Mouse (Mus musculus) kidney, embryonic 15.5 days (tissue): ENCODE measurements around the gene Syne2. TPM values are rescaled to one million over a fixed set of nuclear protein-coding genes. Genes with fewer than 3 reads are reported as not detected.

Experiments
- ATAC-seq: fragments of 200-750 bp; cut with Nextera tagmentation; replicated peaks from 2 replicates; pipeline ENCODE4 v1.8.0; 2017; ENCODE audit warnings: moderate TSS enrichment; ENCODE audit not compliant: low FRiP score
- H3K27ac ChIP-seq: fragments of 300-500 bp; sonication (generic); 2 replicates; pipeline ENCODE4 v1.5.1; 2015; ENCODE audit warnings: mild to moderate bottlenecking, inconsistent platforms
- H3K27me3 ChIP-seq: fragments of 300-500 bp; sonication (generic); 2 replicates; pipeline ENCODE4 v1.6.1; 2015; ENCODE audit warnings: inconsistent platforms
- H3K36me3 ChIP-seq: fragments of 300-500 bp; sonication (generic); 2 replicates; pipeline ENCODE4 v1.6.1; 2015; ENCODE audit warnings: inconsistent platforms
- H3K4me1 ChIP-seq: fragments of 300-500 bp; sonication (generic); 2 replicates; pipeline ENCODE4 v1.6.1; 2015; ENCODE audit warnings: inconsistent platforms
- H3K4me2 ChIP-seq: fragments of 300-500 bp; sonication (generic); 2 replicates; pipeline ENCODE4 v1.6.1; 2015; ENCODE audit warnings: moderate library complexity, mild to moderate bottlenecking, inconsistent platforms
- H3K4me3 ChIP-seq: fragments of 300-500 bp; sonication (generic); replicated peaks from 2 replicates; pipeline ENCODE4 v1.5.1; 2015; ENCODE audit warnings: mild to moderate bottlenecking, inconsistent platforms
- H3K9ac ChIP-seq: fragments of 300-500 bp; sonication (generic); 2 replicates; pipeline ENCODE4 v1.6.1; 2015; ENCODE audit warnings: mild to moderate bottlenecking, inconsistent platforms
- H3K9me3 ChIP-seq: fragments of 300-500 bp; sonication (generic); replicated peaks from 2 replicates; pipeline ENCODE4 v1.6.1; 2016; ENCODE audit warnings: inconsistent platforms
- WGBS: fragments of 180-500 bp; shearing (Covaris S2); methylation state at CpG from one replicate; pipeline ENCODE4 v1.1.7; 2015; ENCODE audit warnings: mixed read lengths; 5-methylcytosine and 5-hydroxymethylcytosine counted together
- polyA plus RNA-seq: library from polyadenylated mRNA; unstranded; fragments of >200 nt; fragmentation: Nextera tagmentation; extraction: Ambion mirVana; gene quantifications from 2 replicates; pipeline ENCODE4 v1.2.1, GENCODE M21; 2015

The Syne2 gene
- polyA plus RNA-seq, 1 experiment from 2014 or later = 60.9 TPM

DNA sequence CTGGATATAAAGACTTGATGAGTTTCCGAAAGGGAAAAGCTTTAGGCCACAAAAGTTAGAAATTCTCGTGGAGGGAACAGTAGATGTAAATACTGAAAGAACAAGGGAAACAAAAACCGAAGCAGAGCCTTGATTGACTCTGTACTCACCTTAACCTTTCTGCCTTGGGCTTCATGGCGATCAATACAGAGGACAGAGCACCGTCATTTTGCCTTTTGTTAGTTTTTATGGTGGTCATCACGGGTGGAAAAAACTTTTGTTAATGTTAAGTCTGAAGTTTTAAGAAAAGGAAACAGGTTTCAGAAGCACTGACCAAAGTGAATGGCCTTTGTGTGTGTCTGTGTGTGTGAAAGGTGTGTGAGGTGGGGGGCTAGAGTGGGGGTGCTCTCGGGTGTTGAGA, 256.0 kb downstream of the Syne2 start:
- H3K4me2 ChIP-seq = no peak overlapping the region
- 64% methylated on average over 7 of the region's 7 CpGs for WGBS
- no peak for ATAC-seq

DNA sequence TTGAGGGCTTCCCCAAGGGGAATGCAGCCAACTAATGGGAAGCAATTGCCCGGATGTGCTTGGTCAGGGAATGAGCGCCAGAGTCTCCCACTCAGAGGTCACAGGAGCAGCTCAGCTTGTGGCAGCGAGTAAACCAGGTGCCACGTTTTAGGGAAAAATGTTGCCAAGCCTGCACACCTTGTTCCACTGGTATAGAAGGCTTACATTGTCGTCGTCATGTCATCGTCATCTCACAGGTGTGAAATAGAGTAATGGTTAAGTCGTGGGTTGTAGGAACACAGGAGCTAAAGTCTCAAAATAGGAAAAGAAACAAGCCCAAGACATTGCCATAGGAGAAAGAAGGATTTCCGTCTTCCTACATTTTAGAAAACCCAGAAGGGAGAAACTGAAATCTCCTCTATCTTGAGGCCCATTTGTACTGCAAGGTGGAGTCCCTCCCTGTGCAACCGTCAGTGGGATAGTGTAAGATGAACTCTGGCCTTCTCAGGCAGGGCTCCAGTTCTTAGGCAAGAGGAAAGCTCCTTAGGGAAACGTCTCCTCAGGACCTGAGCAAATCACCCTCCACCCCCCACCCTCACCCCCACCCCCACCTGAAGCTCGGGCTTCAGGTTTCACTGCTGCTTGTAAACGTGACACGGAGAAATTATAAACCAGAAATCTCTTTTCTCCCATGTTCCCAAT, 263.1 kb downstream of the Syne2 start:
- Histone ChIP-seq H3K4me3 (peak overlapping the region; percentile 34), H3K27me3 (no peaks in the 10 kb centered on the region), H3K36me3 (peaks cover 17% of the 10 kb centered on the region), H3K9ac (peak overlapping the region; percentile 29; the same call in 1 of the 2 replicates), H3K4me1 (peaks cover 30% of the 10 kb centered on the region), H3K27ac (0 out of 2 replicates have a peak overlapping the region, but pooled peaks have one; percentile 2), H3K4me2 (peak overlapping the region; percentile 61), H3K9me3 (no peaks in the 10 kb centered on the region)
- ATAC-seq = 0 out of 2 replicates have a peak, but pooled peaks have one; percentile 47
- WGBS = 32% methylated on average over 14 of the region's 14 CpGs

More for the DNA sequence above, 256.0 kb downstream of the Syne2 start:
- no peaks in the 10 kb centered on the region for H3K27me3 ChIP-seq
- no peak overlapping the region for H3K9ac ChIP-seq
- H3K4me3 ChIP-seq = no peak overlapping the region
- H3K9me3 ChIP-seq = no peaks in the 10 kb centered on the region
- H3K27ac ChIP-seq = no peak overlapping the region
- H3K4me1 ChIP-seq = peaks cover 13% of the 10 kb centered on the region
- peaks cover 39% of the 10 kb centered on the region for H3K36me3 ChIP-seq

DNA sequence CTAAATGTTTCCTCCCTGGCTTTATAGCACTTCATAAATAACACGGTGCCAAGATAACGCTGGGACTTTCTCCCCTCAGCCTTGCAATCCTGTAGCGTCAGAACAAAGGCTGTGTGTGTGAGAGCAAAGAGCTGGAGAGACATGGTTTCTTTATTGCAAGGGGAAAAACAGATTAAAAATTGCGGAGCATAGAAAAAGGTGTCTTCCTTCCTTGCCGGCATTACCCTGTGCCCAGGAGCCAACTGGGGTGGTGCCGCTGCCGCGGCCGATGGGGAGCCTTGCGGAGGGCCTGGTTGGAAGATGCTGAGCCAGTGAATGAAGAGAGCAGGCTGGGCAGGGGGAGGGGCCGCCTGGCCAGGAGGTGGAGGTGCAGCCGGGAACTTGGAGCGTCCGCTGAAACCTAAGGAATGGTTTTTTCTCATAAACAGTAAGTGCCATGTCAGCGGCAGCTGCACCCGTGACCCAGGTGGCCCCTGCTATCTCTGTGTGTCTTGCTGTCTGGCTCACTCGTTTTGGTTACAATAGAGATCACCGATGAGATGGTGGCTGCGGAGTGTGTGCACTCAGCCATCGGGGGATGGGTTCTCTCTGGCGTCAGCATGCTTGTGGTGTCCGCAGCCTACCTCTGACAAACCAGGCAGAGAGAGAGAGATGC, 263.8 kb downstream of the Syne2 start:
- ATAC-seq = peak; percentile 79
- Histone ChIP-seq H3K9me3 (no peaks in the 10 kb centered on the region), H3K4me3 (peak overlapping the region; percentile 34), H3K36me3 (peaks cover 15% of the 10 kb centered on the region), H3K4me2 (peak overlapping the region; percentile 61), H3K27me3 (no peaks in the 10 kb centered on the region), H3K27ac (0 out of 2 replicates have a peak overlapping the region, but pooled peaks have one; percentile 2), H3K4me1 (peaks cover 34% of the 10 kb centered on the region), H3K9ac (peak overlapping the region; percentile 29)
- WGBS = 6% methylated on average over 22 of the region's 22 CpGs

DNA sequence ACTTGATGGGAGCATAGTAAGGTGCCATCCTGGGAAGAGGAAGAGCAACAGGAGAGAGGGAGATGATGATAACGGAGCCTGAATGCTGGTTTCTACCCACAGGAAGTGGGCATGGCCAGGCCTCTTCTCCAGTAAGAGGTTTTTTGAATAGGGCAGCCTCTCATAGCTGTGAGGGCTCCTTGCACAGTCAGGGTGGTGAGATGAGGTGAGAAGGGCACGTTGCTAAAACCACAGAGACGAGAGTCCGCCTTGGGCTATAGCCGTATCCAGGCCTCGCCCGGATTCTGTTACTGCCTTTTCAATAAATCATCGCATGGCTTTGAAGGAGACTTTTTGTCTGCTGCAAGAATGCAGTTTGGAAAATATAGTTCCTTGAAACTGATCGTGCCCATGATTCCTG, 267.1 kb downstream of the Syne2 start:
- ATAC-seq = no peak
- Histone ChIP-seq H3K4me3 (no peak overlapping the region), H3K4me1 (peaks cover 34% of the 10 kb centered on the region), H3K9me3 (no peaks in the 10 kb centered on the region), H3K9ac (no peak overlapping the region), H3K36me3 (peaks cover 17% of the 10 kb centered on the region; the same call in 1 of the 2 replicates), H3K4me2 (no peak overlapping the region), H3K27me3 (no peaks in the 10 kb centered on the region), H3K27ac (no peak overlapping the region)
- 45% methylated on average over 9 of the region's 9 CpGs for WGBS

DNA sequence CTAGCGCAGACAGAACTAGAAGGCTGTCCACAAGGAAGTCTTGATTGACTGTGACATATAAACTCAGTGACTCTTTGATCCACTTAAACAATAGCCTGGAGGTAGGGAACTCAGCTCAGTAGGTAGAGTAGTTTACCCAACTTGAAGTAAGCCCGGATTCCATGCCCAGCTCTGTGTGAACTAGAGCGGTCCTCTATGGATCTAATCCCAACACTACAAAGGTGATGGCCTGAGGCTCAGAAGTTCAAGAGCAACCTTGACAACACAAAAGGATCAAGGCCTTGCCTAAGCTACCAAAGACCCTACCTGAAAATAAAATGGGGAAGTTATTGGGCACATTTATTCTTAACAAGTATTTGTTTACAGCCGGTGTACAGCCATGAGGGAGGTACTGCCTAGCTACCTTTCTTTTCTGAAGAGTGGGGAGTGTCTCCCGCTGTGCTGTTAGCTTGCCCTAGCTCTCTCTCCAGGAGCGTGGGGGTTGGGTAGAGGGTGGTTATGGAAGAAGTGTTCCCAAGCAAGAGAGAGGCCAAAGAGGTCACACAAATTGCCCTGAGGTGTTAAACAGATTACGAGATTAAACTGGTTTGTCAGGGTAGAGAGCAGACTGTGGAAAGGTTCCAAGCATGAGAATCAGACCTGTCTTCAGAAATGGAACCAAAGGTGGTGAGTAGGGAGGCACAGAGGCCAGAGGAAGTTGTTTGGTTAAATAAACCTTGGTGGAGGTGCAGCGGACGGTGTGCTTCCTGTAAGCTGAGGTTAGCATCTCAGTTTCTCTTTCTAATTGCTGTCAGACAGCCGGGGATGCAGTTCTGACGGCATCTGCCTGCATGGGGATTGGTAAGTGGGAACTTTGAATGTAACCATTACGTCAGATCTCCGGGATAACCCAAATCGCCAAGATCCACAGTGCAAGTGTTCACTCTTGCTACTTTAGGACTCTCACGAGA, 268.3 kb downstream of the Syne2 start:
- Histone ChIP-seq H3K4me2 (no peak overlapping the region), H3K4me3 (no peak overlapping the region), H3K27me3 (no peaks in the 10 kb centered on the region), H3K36me3 (peaks cover 26% of the 10 kb centered on the region), H3K4me1 (peaks cover 24% of the 10 kb centered on the region), H3K27ac (no peak overlapping the region), H3K9ac (no peak overlapping the region), H3K9me3 (no peaks in the 10 kb centered on the region)
- no peak for ATAC-seq
- 66% methylated on average over 15 of the region's 15 CpGs for WGBS

DNA sequence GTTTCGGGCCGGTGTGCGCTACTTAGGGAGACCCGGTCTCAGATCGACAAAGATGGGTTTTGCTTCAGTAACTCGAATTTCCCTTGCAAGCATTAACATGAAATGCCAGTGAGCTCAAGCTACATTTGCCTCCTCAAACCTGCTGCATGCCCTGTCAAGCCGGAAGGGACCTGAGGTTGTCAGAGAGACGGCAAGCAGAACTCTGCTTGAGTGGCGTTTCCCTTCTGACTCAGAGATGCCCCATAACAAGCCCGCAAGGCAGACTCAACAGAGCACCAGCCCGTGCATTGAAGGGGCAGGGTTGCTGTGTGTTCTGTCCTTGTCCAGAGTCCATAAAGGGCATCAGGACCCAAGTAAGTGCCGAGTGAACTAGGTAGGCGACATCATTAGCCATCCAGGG, 269.1 kb downstream of the Syne2 start:
- no peaks in the 10 kb centered on the region for H3K9me3 ChIP-seq
- H3K9ac ChIP-seq = no peak overlapping the region
- WGBS = 78% methylated on average over 13 of the region's 13 CpGs
- H3K4me1 ChIP-seq = peaks cover 17% of the 10 kb centered on the region
- H3K36me3 ChIP-seq = peaks cover 30% of the 10 kb centered on the region
- no peak overlapping the region for H3K4me2 ChIP-seq
- no peak overlapping the region for H3K4me3 ChIP-seq
- no peak overlapping the region for H3K27ac ChIP-seq
- ATAC-seq = peak; percentile 28; the same call in 1 of the 2 replicates
- no peaks in the 10 kb centered on the region for H3K27me3 ChIP-seq

DNA sequence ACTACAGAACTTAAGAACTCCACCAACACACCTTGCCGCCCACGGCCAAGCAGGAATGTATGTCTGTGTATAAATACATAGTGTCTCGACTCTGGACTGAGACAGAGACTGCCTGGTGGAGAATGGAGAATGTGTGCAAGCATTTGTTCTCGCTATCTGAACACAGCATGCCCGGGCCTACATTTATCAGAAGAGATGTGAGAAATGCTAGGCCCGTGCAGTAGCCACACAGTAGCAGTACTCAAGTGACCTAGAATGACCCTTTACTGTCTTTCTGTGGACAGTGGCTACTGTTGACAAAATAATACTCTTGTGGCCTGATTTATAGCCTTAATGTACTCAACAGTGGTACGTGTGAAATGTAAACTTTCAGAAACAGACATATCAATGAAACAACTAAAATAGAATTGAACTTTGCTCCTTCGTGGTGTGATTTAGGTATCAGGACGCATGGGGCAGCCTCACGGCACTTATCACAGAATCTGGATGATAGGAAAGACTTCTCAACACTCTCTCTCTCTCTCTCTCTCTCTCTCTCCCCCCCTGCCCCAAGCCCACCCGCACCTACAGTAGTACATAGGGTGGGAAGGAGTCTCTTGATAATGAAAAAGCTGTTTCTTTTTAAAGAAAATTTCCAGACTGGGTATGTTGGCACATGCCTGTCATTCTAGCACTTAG, 275.0 kb downstream of the Syne2 start:
- Histone ChIP-seq H3K9me3 (no peaks in the 10 kb centered on the region), H3K4me1 (peaks cover 16% of the 10 kb centered on the region), H3K36me3 (peaks cover 74% of the 10 kb centered on the region), H3K4me3 (no peak overlapping the region), H3K27me3 (no peaks in the 10 kb centered on the region), H3K4me2 (no peak overlapping the region), H3K27ac (no peak overlapping the region), H3K9ac (no peak overlapping the region)
- 83% methylated on average over 11 of the region's 11 CpGs for WGBS
- ATAC-seq = no peak

DNA sequence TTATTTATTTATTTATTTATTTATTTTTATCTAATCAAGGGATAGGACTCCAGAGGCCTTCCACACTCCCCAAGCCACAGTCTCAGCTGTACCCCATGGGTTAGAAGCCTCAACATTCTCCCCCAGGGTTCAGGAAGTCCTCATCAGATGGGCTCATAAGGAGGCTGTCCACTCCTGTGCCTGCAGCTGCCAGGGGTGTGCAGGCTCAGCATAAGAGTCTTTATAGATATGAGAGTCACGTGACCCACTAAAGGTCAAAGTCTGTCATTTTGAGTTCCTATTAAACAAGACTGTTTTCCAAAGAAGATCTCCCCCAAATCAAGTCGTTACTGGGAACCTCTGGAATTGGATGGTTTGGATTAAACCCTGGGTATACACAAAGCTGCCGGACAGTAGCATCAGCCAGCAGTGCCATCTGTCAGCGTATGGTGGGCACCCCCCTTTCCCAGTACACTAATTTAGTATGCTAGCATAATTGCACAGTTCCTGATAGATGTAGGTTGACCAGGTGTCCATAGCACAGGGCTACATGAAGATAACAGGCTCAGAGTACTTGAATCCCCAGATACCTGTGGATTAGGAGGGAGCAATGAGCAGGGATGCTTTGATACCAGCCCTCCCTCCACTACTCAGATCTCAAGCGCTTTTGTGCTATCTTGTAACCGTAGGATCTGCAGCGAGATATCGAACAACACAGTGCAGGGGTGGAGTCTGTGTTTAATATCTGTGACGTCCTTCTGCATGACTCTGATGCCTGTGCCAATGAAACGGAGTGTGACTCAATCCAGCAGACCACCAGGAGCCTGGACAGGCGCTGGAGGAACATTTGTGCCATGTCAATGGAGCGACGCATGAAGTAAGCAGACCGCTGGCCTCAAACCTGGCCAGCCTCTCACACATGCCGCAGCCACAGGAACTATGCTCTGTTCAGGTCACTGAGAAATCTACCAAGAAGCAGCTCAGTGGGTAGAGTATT, 276.0 kb downstream of the Syne2 start:
- no peak for ATAC-seq
- WGBS = 81% methylated on average over 15 of the region's 15 CpGs

DNA sequence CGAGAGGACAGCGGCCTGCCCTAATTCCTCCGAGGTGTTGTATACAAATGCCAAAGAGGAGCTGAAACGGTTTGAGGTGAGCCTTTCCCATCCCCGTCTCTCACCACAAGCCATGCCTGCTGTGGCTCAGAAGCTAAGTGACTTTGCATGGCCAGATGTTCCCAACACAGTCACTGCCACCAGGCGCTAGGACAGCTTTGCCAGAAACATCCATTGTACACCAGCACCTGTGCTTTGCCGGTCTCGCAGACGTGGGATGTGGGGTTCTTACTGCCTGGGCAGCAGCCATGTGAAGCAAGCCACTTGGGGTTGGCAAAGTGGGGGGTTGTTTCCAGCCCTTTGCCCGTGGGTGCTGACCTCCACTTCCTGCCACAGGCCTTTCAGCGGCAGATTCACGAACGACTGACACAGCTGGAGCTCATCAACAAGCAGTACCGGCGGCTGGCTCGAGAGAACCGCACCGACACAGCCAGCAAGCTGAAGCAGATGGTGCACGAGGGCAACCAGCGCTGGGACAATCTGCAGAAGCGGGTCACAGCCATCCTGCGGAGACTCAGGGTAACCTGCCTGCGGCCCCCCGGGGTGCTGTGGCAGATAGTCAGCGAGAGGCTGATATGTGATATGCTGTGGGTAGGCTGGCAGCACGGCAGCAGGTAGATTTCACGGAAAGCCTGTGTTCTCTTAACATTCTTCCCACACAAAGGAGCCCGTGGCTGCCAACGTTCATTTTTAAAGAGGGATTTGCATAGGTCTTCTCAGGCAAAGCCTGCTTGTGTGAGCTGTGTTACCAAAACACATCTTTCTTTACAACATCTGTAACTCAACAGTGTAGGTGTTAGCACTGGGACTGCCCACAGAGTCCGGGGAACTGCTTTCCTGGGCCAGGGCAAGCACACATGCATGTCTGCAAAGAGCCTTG, 277.4 kb downstream of the Syne2 start:
- H3K36me3 ChIP-seq = peaks cover 84% of the 10 kb centered on the region
- no peak overlapping the region for H3K27ac ChIP-seq
- WGBS = 54% methylated on average over 30 of the region's 30 CpGs
- H3K4me3 ChIP-seq = no peak overlapping the region
- ATAC-seq = 0 out of 2 replicates have a peak, but pooled peaks have one; percentile 40
- H3K4me2 ChIP-seq = no peak overlapping the region
- peaks cover 16% of the 10 kb centered on the region for H3K4me1 ChIP-seq
- H3K27me3 ChIP-seq = no peaks in the 10 kb centered on the region
- H3K9me3 ChIP-seq = no peaks in the 10 kb centered on the region
- no peak overlapping the region for H3K9ac ChIP-seq

More for the DNA sequence above, 276.0 kb downstream of the Syne2 start:
- Histone ChIP-seq H3K4me2 (no peak overlapping the region), H3K4me1 (peaks cover 16% of the 10 kb centered on the region), H3K27me3 (no peaks in the 10 kb centered on the region), H3K36me3 (peaks cover 76% of the 10 kb centered on the region), H3K4me3 (no peak overlapping the region), H3K27ac (no peak overlapping the region), H3K9me3 (no peaks in the 10 kb centered on the region), H3K9ac (no peak overlapping the region)

DNA sequence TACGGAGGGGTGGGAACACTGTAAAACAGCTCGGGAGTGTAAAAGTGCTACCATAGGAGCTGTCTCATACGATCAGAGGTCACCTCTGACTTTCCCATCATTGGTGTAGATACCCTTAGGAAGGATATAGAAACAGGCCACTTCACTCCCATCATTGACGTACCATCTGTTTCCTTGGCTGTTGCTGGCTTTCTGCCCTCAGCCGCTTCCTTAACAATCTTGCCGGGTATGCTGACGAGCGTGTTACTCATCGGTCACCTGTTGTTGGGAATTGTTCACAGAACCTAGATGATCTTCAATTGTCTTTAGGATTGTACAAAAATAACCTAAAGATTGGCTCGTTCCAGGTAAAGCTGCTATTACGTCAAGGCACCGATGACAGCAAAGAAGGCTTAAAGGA, 284.7 kb downstream of the Syne2 start:
- Histone ChIP-seq H3K36me3 (peaks cover 98% of the 10 kb centered on the region), H3K9ac (no peak overlapping the region), H3K4me3 (no peak overlapping the region), H3K27me3 (no peaks in the 10 kb centered on the region), H3K4me2 (no peak overlapping the region), H3K27ac (no peak overlapping the region), H3K9me3 (no peaks in the 10 kb centered on the region), H3K4me1 (no peaks in the 10 kb centered on the region)
- ATAC-seq = no peak
- WGBS = 93% methylated on average over 12 of the region's 12 CpGs
